Mouse (Mus musculus) layer of hippocampus, adult 18-20 months (tissue): ENCODE results near the gene Kars. TPM values are rescaled to one million over a fixed set of nuclear protein-coding genes. Genes with fewer than 3 reads are reported as not detected.

Experiments
- DNase-seq, 2 experiments: peaks; one replicate each; pipeline ENCODE4 v3.0.0; 2022; ENCODE audit warnings: low spot score in 2 of 2
- long read RNA-seq: library from polyadenylated mRNA; stranded (forward); transcript quantifications from one replicate; pipeline ENCODE4 v2.0.0, GENCODE M21; 2021
- total RNA-seq, 2 experiments: library from RNA; stranded (reverse); gene quantifications; 2 replicates each; pipeline ENCODE4 v1.2.3; 2021

The Kars gene
- total RNA-seq: 10 to 100 TPM; 81.0 to 91.2 TPM
- long read RNA-seq, transcript Kars-201 (14 exons, 2,008 nt): major isoform, 30 of 61 reads
- long read RNA-seq, transcript Kars-202 (15 exons, 2,131 nt): minor isoform, 14 of 61 reads
- long read RNA-seq, transcript Kars-203 (16 exons, 2,189 nt): minor isoform, 6 of 61 reads
- long read RNA-seq, partial matches to known transcripts: 9 of 61 reads
- long read RNA-seq, other reads (novel, unspliced or antisense): 2 of 61 reads

- DNase-seq: peak; percentile 90 to 93
Measured at GRCm38 (mm10) chr8:112010997-112011815, at the start of gene Kars, which contains the start of gene Terf2ip. Kars (minus strand) TSS chr8:112011323. Terf2ip (plus strand) TSS chr8:112011398.

- no peak for DNase-seq
Measured at GRCm38 (mm10) chr8:112054456-112054855, 43.3 kb upstream of the Kars start.

GRCm38 (mm10) chr8:112051537-112051936 is 40.4 kb upstream of the Kars start:
- no peak for DNase-seq

DNA sequence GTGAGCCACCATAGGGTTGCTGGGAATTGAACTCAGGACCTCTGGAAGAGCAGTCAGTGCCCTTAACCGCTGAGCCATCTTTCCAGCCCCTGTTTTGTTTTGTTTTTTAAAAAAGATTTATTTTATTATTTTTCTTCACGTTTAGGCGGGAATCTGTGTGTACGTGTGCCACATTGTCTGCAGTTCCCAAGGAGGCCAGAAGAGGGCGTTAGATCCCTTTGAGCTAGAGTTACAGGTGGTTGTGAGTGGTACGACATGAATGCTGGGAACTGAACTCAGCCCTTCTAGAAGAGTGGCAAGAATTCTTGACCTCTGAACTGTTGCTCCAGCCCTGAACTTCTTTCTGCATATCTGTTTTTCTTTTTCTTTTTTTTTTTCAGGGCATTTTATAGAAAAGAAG is 38.9 kb upstream of the Kars start:
- DNase-seq: no peak

DNA sequence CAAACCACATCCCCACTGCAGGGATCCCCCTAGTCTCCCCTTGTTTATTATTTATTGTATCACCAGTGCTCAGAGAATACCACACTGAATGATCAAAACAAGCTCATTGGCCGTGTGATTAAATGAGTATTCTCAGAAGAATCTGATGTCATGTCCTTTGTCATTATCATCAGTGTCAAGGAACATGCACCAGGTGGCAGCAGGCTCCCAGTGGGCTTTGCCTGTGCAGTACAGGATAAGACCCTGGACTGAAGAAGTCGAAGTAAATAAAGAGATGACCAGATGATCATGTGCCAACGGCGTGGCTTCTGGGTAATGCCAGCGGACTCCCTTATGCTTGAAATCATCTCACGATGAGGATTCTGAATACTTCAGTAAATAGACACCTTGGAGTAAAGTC is 37.2 kb upstream of the Kars start:
- DNase-seq: no peak

DNA sequence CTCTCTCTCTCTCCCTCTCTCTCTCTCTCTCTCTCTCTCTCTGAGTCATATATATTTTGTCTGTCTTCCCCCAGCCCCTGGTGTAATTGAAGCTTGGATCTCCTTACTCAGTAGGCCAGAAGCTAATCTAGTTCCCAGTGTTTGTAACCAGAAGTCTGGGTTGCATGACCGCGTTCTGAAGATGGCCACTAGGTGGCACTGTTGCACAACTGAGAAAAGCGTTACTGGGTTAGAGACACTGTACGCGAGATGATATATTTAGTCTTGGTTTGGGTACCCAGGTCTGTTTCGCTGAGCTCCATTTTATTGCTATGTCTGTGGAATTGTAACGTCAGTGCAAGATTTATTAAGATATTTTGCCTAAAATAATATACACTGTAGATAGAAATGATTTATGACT is 34.8 kb upstream of the Kars start:
- peak; percentile 80 to 94 for DNase-seq

DNA sequence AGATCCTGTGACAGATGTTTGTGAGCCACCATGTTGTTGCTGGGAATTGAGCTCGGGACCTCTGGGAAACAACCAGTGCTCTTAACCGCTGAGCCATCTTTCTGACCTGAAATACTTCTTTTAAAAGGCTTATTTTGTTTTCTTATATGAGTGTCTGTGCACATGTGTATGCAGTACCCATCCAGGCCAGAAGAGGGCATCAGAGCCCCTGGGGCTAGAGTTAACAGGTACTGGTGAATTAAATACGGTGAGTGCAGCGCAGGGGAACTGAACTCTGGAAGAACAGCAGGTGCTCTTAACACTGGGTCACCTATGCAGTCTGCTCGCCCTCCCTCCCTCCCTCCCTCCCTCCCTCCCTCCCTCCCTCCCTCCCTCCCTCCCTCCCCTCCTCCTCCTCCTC is 34.1 kb upstream of the Kars start:
- no peak for DNase-seq

GRCm38 (mm10) chr8:112037521-112037920 is 26.4 kb upstream of the Kars start:
- DNase-seq: no peak

- peak in 1 of 2 experiments; percentile 34 for DNase-seq
Measured at GRCm38 (mm10) chr8:112034603-112035002, 23.5 kb upstream of the Kars start.

GRCm38 (mm10) chr8:112033071-112033470 is 21.9 kb upstream of the Kars start:
- no peak for DNase-seq

- no peak for DNase-seq
Measured at GRCm38 (mm10) chr8:112030663-112031062, 19.5 kb upstream of the Kars start.

- DNase-seq: no peak
Measured at GRCm38 (mm10) chr8:112029455-112029854, 18.3 kb upstream of the Kars start.

DNA sequence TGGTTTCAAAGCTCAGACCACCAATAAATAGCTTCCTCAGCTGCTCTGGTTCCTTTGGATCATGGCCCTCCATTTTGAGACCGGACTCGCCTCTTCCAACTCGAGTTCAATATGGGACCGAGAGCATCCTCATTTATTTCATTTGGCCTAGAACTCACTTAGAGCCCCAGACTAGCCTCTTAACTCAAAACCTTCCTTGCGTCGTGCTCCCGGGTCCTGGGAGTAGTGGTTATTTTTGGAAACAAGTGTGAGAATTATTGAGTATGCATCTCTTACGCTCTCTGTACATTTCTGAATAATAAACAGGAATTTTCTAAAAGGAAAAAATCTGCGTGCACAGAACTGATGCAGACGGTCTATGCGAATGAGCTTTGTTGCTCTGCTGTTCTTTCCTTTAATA is 3.8 kb upstream of the Kars start, which contains the start of gene Gm6793:
Gene Gm6793 (minus strand): TSS at position 101 of the 400 bp plus-strand sequence.
- DNase-seq: no peak

DNA sequence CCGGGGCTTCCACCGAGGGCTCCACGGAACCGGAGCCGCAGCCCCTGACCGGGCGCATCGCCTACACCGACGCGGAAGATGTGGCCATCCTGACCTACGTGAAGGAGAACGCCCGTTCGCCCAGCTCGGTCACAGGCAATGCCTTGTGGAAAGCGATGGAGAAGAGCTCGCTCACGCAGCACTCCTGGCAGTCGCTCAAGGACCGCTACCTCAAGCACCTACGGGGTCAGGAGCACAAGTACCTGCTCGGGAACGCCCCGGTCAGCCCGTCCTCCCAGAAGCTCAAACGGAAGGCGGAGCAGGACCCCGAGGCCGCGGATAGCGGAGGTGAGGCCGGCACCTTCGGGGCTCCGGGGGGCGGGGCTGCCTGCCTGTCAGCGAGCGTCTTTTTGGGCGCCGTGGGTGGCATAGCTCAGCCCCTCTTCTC is 706 bp upstream of the Kars start:
- DNase-seq: peak; percentile 24 to 38

DNA sequence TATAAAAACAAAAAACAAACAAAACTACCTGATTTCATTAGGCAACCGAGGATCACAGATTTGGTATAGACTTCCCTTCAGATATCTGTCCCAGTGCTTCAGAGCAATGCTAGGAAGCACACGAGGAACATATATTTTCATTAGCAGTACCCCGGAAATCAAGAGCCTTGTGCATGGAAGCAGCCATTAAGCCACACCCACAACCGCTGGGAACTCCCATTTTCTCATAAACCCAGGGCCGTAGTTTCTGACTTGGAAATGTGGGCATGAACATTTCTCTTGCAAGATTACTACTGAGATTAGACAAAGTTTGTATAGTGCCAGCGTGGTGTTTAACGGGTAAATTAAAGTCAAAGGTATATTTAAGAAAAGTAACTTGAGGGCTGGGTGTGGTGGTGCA is 1.6 kb downstream of the Kars start:
- DNase-seq: no peak

DNA sequence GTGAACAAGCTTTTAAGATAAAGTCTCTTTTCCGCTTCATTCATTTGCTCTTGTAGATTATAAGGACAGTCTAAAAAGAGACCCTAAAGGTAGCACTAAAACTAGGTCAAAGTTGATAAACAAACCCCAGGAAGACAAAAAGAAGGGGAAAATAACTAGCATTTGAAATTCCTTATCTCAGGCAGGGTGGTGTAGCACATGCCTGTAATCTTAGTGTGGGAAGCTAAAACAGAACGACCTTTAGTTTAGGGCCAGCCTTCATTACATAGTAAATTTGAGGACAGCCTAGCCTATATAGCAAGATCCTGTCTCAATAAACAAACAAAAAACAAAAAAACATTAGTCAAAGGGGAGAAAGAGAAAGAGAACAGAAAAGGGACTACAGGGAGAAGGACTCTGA is 3.5 kb downstream of the Kars start:
- no peak for DNase-seq

DNA sequence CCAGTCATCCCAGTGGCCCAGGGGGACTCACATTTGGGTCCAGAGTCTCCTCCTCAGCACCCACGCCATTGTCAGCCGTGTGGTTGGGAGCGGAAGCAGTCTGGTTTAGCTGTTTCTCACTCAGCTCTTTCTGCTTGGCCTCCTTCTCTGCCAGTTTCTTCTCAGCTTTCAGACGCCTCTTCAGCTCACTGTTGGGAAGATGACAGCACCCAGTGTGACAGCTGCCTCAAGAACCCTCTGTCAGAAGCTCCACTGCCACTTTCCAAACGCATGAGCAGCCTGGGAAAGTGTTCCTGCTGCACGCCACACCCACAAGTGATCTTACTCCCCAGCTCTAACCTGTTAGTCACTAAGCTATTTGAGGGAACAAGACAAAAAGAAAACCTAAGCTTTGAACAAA is 5.5 kb downstream of the Kars start:
- peak; percentile 56 to 67 for DNase-seq

GRCm38 (mm10) chr8:112004754-112005153 is 6.4 kb downstream of the Kars start:
- DNase-seq: no peak

- no peak for DNase-seq
Measured at GRCm38 (mm10) chr8:111992703-111993039, 18.5 kb downstream of the Kars start.

DNA sequence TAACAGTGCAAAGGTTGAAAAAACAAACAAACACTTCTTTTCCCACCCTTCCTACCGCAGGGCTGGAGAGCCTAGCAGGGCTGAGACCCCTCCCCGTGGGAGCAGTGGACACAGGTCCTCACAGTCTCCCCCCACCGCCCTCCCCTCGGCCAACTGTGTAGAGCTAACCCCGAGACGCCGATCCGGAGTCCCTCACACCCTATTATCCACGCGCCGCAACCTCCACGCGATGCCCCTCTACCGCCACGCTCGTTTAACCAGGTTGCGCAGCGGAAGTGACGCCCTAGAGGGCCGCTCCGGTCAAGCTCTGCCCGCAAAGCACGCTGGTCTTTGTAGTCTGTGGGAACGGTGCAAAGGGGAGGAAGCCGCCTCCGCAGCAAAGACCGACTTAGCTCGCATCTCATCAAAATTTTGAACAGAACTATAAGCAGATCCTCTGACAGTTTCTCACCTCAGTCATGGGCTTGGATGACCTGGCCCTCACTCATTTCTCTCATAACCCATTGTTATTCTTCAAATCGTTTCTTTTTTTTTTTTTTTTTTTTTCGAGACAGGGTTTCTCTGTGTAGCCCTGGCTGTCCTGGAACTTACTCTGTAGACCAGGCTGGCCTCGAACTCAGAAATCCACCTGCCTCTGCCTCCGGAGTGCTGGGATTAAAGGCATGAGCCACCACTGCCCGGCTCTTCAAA is 19.0 kb downstream of the Kars start, which contains the start of gene Adat1:
Gene Adat1 (minus strand): TSS at position 290 of the 690 bp plus-strand sequence.
- DNase-seq: peak; percentile 80 to 90

DNA sequence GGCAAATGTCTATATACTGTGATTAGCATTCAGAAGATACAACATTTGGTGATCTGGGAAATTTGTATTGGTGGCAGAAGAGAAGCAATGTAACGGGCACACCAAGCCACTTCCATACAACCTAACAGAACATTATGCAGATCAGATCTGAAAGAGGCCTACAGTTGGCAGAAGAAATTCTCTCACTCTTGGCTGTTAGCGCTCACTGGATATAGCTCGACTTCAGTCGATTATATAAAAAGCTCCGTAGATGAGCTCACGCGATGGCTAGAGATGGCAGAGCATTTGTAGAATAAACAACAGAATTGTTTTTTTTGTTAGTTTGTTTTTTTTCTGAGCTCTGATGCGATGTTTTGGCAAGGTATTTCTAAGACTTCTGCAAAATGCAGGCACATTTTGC is 19.8 kb downstream of the Kars start:
- DNase-seq: no peak

DNA sequence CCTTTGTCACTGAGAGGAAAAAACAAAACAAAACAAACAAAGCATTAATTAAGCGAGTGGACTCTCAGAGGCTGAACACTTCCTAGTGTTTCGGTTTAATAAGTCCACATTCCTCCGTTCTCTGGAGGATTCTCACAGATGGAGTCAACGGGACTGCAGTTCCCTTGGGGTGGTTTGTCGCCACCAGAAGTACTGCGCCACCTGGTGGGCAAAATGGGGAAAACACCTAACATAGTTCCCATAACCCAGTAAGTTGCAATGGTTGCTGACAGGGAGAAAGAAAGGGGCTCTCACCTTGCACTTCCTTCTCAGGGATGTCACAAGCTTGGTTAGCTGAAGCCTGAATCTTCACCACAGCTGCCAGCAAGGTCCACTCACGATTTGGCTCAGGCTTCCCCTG is 21.2 kb downstream of the Kars start:
- DNase-seq: peak; percentile 55 to 85
